Mouse (Mus musculus) C2C12 (cell line): Measurements from ENCODE around the gene Adap1. TPM values are rescaled to one million over a fixed set of nuclear protein-coding genes. Genes with fewer than 3 reads are reported as not detected.

ENCODE experiments used
- H3K27me3 ChIP-seq: one replicate; pipeline ENCODE4 v1.6.1; 2011; ENCODE audit not compliant: control insufficient read depth, insufficient read depth, insufficient read length
- H3K36me3 ChIP-seq: one replicate; pipeline ENCODE4 v1.6.1; 2011; ENCODE audit not compliant: control insufficient read depth, insufficient read depth
- H3K4me3 ChIP-seq: one replicate; pipeline ENCODE4 v1.5.1; 2011; ENCODE audit warnings: mild to moderate bottlenecking, control low read depth; ENCODE audit not compliant: poor library complexity, insufficient read depth, severe bottlenecking
- H3K79me2 ChIP-seq: one replicate; pipeline ENCODE4 v1.6.1; 2011; ENCODE audit not compliant: control insufficient read depth, insufficient read depth
- H3K79me3 ChIP-seq: one replicate; pipeline ENCODE4 v1.6.1; 2011; ENCODE audit warnings: low read depth, control low read depth
- H3ac ChIP-seq: one replicate; pipeline ENCODE3; 2011; ENCODE audit warnings: low read depth; ENCODE audit not compliant: control insufficient read depth, insufficient read length
- CEBPB ChIP-seq: IDR thresholded peaks from one replicate; pipeline ENCODE4 v1.6.1; 2011; ENCODE audit warnings: low read depth, mild to moderate bottlenecking, control low read depth, moderate library complexity
- CTCF ChIP-seq: IDR thresholded peaks from one replicate; pipeline ENCODE4 v1.5.1; 2011; ENCODE audit not compliant: control insufficient read depth, insufficient read depth, insufficient read length
- FOSL1 ChIP-seq: IDR thresholded peaks from one replicate; pipeline ENCODE4 v1.8.0; 2011; ENCODE audit warnings: mild to moderate bottlenecking, low read length; ENCODE audit not compliant: poor library complexity, insufficient read depth, severe bottlenecking
- MAX ChIP-seq: IDR thresholded peaks from one replicate; pipeline ENCODE4 v1.6.1; 2011; ENCODE audit warnings: mild to moderate bottlenecking, control low read depth
- MYOD1 ChIP-seq: IDR thresholded peaks from one replicate; pipeline ENCODE4 v1.6.1; 2011; ENCODE audit warnings: low read depth; ENCODE audit not compliant: control insufficient read depth, insufficient read length
- MYOG ChIP-seq: IDR thresholded peaks from one replicate; pipeline ENCODE4 v1.6.1; 2011; ENCODE audit not compliant: control insufficient read depth, insufficient read length; ENCODE audit errors: extremely low read depth
- USF1 ChIP-seq: IDR thresholded peaks from one replicate; pipeline ENCODE4 v1.6.1; 2011; ENCODE audit warnings: low read depth, mild to moderate bottlenecking, control low read depth, moderate library complexity
- microRNA-seq: library from miRNA; unstranded; fragments of <30 nt; microRNA quantifications from one replicate; pipeline ENCODE4, GENCODE M21; 2019; ENCODE audit warnings: borderline microRNAs expressed
- polyA plus RNA-seq: library from polyadenylated mRNA; unstranded; fragments of >200 nt; fragmentation: generic; extraction: Trizol; gene quantifications from one replicate; pipeline ENCODE4 v1.2.1, GENCODE M21; 2012; ENCODE audit warnings: missing spikeins

The Adap1 gene
- polyA plus RNA-seq, 1 experiment, result 0.06 TPM

GRCm38 (mm10) chr5:139227236-139227635 lies 98.2 kb downstream of the Adap1 start:
- TF ChIP-seq CTCF (no peak), MAX (no peak), MYOG (no peak), MYOD1 (no peak), CEBPB (no peak)
- no peaks in the 10 kb centered on the region for H3K79me2 ChIP-seq
- peaks cover 82% of the 10 kb centered on the region for H3K36me3 ChIP-seq
- peaks cover 2% of the 10 kb centered on the region for H3K79me3 ChIP-seq
- no peaks in the 10 kb centered on the region for H3K27me3 ChIP-seq
- H3ac ChIP-seq, result no peak overlapping the region
- H3K4me3 ChIP-seq, result no peak overlapping the region

- H3K79me2 ChIP-seq, result peaks cover 10% of the 10 kb centered on the region
- H3K27me3 ChIP-seq, result no peaks in the 10 kb centered on the region
- peaks cover 71% of the 10 kb centered on the region for H3K36me3 ChIP-seq
- no peak overlapping the region for H3ac ChIP-seq
- H3K79me3 ChIP-seq, result no peaks in the 10 kb centered on the region
- H3K4me3 ChIP-seq, result no peak overlapping the region
- TF ChIP-seq FOSL1 (no peak), USF1 (no peak), MYOG (no peak), CEBPB (no peak), MYOD1 (no peak), MAX (no peak), CTCF (no peak)
Observed at GRCm38 (mm10) chr5:139223331-139223730, 102.1 kb downstream of the Adap1 start.

Small RNAs within 50 kb of the gene (microRNA-seq; reads per million reads assigned to microRNA genes)
- gene Mir339, result 349 reads per million, percentile 81 among the genes with 10 or more reads in this experiment

Other genes starting within 250 kb of the Adap1 start
- 1.7 TPM for gene Prkar1b, start 175.6 kb downstream of the Adap1 start, polyA plus RNA-seq
- 32.6 TPM for gene Dnaaf5, start 175.4 kb downstream of the Adap1 start, polyA plus RNA-seq
- gene Sun1, start 125.0 kb downstream of the Adap1 start, polyA plus RNA-seq, result 39.4 TPM
- gene Get4, start 73.3 kb downstream of the Adap1 start, polyA plus RNA-seq, result 133 TPM
- 52.9 TPM for gene Cox19, start 25.8 kb upstream of the Adap1 start, polyA plus RNA-seq
- not detected for gene Cyp2w1, start 27.0 kb upstream of the Adap1 start, polyA plus RNA-seq
- gene Gpr146, start 52.1 kb upstream of the Adap1 start, polyA plus RNA-seq, result 1.7 TPM
- gene C130050O18Rik, start 79.7 kb upstream of the Adap1 start, polyA plus RNA-seq, result 0.20 TPM
- 18.8 TPM for gene Gper1, start 97.5 kb upstream of the Adap1 start, polyA plus RNA-seq
- gene 3110082I17Rik, start 134.9 kb upstream of the Adap1 start, polyA plus RNA-seq, result 31.4 TPM
- gene Zfand2a, start 158.9 kb upstream of the Adap1 start, polyA plus RNA-seq, result 23.6 TPM
- not detected for gene Uncx, start 217.9 kb upstream of the Adap1 start, polyA plus RNA-seq